Mouse (Mus musculus) embryonic facial prominence, embryonic 14.5 days (tissue): ENCODE measurements at regions not wholly inside any gene's neighbourhood (a gene's known extent, or its start where the extent isn't known, plus 50 kb on each side); places are given as distances from the start of the nearest gene placed in this dataset.

Experiments
- ATAC-seq: fragments of 200-750 bp; cut with Nextera tagmentation; 2 replicates; pipeline ENCODE4 v1.8.0; 2017; ENCODE audit warnings: low read depth, moderate number of reproducible peaks, moderate TSS enrichment
- DNase-seq: peaks from one replicate; pipeline ENCODE4 v3.0.0-alpha.2; 2015; ENCODE audit warnings: low spot score
- H3K27ac ChIP-seq: fragments of 300-500 bp; sonication (generic); replicated peaks from 2 replicates; pipeline ENCODE4 v1.5.1; 2014; ENCODE audit warnings: low read depth, mild to moderate bottlenecking, low read length, moderate library complexity
- H3K27me3 ChIP-seq: fragments of 300-500 bp; sonication (generic); replicated peaks from 2 replicates; pipeline ENCODE4 v1.6.1; 2014; ENCODE audit warnings: low read length; ENCODE audit not compliant: control insufficient read depth, insufficient read depth
- H3K36me3 ChIP-seq: fragments of 300-500 bp; sonication (generic); 2 replicates; pipeline ENCODE4 v1.6.1; 2014; ENCODE audit warnings: low read length, mixed read lengths; ENCODE audit not compliant: control insufficient read depth, insufficient read depth
- H3K4me1 ChIP-seq: fragments of 300-500 bp; sonication (generic); 2 replicates; pipeline ENCODE4 v1.6.1; 2014; ENCODE audit warnings: antibody characterized with exemption, low read length; ENCODE audit not compliant: control insufficient read depth, insufficient read depth
- H3K4me2 ChIP-seq: fragments of 300-500 bp; sonication (generic); 2 replicates; pipeline ENCODE4 v1.6.1; 2014; ENCODE audit warnings: low read depth, mild to moderate bottlenecking, low read length, moderate library complexity, mixed read lengths
- H3K4me3 ChIP-seq: fragments of 300-500 bp; sonication (generic); 2 replicates; pipeline ENCODE4 v1.5.1; 2014; ENCODE audit warnings: low read depth, mild to moderate bottlenecking, low read length
- H3K9ac ChIP-seq: fragments of 300-500 bp; sonication (generic); 2 replicates; pipeline ENCODE4 v1.6.1; 2014; ENCODE audit warnings: low read depth, mild to moderate bottlenecking, low read length, moderate library complexity, mixed read lengths
- H3K9me3 ChIP-seq: fragments of 300-500 bp; sonication (generic); 2 replicates; pipeline ENCODE4 v1.6.1; 2016; ENCODE audit warnings: low read length; ENCODE audit not compliant: control insufficient read depth
- WGBS: fragments of 180-500 bp; shearing (Covaris S2); extraction: QIAGEN DNeasy Blood & Tissue Kit; methylation state at CpG from one replicate; pipeline ENCODE4 v1.1.7; 2014; 5-methylcytosine and 5-hydroxymethylcytosine counted together

DNA sequence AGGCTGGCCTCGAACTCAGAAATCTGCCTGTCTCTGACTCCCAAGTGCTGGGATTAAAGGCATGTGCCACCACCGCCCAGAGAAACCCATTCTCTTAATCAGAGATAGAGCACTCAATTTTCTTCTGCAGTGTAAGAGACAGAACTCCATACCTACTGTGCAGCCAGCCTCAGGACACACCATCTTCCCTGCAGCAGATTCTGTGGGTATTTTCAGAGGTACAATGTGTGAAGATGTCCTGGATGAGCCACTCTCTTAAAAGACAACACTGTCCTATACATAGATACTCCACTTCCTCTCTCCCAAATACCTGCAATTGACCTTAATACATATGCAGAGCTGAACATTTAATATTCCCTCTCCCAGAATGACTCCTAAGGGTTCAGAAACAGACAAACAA lies 111.5 kb downstream of the Nr1d2 start:
- 73% methylated on average over 2 of the region's 2 CpGs for WGBS
- no peak overlapping the region for H3K4me2 ChIP-seq
- DNase-seq (no peak), ATAC-seq (no peak)
- H3K4me1 ChIP-seq: no peaks in the 10 kb centered on the region
- H3K27ac ChIP-seq: no peak overlapping the region
- H3K36me3 ChIP-seq: no peaks in the 10 kb centered on the region
- no peak overlapping the region for H3K9ac ChIP-seq
- H3K9me3 ChIP-seq: no peaks in the 10 kb centered on the region
- no peak overlapping the region for H3K4me3 ChIP-seq
- no peaks in the 10 kb centered on the region for H3K27me3 ChIP-seq

DNA sequence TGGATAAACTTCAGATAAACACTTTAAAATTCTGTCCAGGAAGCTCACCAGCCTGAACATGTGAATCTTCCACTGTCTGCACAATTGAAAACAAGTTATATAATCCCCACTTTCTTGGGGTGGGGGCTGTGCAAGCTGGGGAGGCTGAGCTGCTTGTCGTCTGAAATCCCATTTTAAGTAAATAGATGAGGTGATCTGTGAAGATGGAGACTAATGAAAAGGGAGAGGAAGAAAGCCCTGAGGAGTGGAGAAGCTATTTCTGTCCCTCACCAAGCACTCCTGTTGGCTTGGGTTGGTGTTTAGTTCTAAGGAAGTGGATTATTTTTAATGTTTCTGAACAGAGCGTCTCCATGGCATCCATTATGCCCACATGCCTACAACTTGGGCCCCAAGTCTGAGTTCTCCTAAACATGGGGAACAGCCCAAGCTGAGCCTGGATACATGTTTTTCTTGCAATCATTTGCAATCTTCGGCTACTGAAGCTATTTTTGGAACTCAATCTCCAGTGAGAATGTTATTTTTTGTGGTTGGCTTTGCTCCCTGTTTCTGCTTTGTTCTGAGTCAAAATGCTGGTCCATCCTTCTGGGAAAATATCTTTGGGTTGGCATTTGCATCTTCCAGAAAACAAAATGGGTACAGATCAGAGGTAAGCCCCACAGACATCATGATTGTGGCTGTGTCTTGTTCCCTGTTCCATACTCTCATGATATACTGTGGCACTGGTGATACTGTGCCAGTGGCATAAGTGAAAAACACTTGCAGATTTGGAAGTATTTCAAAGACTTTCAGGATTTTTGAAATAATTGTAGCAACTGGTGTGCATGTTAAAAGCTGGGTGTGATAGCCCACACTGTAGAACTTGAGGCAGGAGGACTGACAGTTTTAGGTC lies 131.8 kb downstream of the Nr1d2 start:
- Histone ChIP-seq H3K4me3 (no peak overlapping the region), H3K4me2 (no peak overlapping the region), H3K36me3 (no peaks in the 10 kb centered on the region), H3K9ac (no peak overlapping the region), H3K27ac (no peak overlapping the region), H3K27me3 (no peaks in the 10 kb centered on the region), H3K9me3 (no peaks in the 10 kb centered on the region), H3K4me1 (no peaks in the 10 kb centered on the region)
- 54% methylated on average over 3 of the region's 3 CpGs for WGBS
- DNase-seq (peak; percentile 3), ATAC-seq (no peak)

DNA sequence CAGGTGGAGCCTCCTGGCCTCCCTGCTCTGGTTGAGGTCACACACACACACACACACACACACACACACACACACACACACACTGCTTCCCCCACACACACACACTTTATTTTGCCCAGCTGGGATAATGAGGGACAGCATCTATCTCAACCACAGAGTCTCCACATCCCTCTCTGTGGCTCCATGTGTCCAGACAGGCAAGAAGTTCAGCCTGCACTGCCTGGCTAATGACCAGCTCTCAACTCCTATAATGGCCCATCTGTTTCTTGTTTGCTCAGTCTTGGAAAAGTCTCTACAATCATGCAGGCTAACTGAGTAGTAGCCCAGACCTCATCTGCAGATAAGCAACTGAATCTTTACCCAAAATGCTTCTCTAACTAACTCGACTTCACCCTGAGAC lies 133.3 kb downstream of the Nr1d2 start:
- Histone ChIP-seq H3K4me3 (no peak overlapping the region), H3K36me3 (no peaks in the 10 kb centered on the region), H3K9me3 (no peaks in the 10 kb centered on the region), H3K9ac (no peak overlapping the region), H3K4me2 (no peak overlapping the region), H3K27ac (no peak overlapping the region), H3K27me3 (no peaks in the 10 kb centered on the region), H3K4me1 (no peaks in the 10 kb centered on the region)
- WGBS: 51% methylated on average over 1 of the region's 1 CpGs
- DNase-seq: peak; percentile 19
- 0 out of 2 replicates have a peak, but pooled peaks have one; percentile 33 for ATAC-seq

DNA sequence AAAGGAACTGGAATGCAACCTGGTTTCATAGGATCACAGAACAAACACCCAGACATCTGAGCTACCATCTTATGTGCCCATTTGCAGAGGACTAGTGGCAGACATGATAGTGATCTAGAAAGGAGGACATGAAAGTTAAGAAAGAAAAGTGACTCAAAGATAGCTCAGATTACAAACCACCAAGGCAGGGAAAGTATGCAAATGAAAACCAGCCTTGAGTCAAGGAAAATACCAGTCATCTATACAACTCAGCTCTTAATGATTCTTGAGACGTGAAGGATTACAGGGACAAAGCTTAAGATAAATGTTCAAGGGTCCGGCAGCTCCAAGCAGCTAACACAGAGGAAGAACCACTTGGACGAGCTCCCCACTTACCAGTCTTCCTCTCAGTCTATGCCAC lies 138.7 kb downstream of the Nr1d2 start:
- H3K9me3 ChIP-seq: no peaks in the 10 kb centered on the region
- DNase-seq: no peak
- no peaks in the 10 kb centered on the region for H3K27me3 ChIP-seq
- H3K4me1 ChIP-seq: no peaks in the 10 kb centered on the region
- no peak for ATAC-seq
- no peak overlapping the region for H3K9ac ChIP-seq
- H3K27ac ChIP-seq: no peak overlapping the region
- H3K36me3 ChIP-seq: no peaks in the 10 kb centered on the region
- H3K4me2 ChIP-seq: no peak overlapping the region
- WGBS: 60% methylated on average over 3 of the region's 3 CpGs
- no peak overlapping the region for H3K4me3 ChIP-seq
